ENCODE assay signal across 7 mouse cellular contexts in genomic region chr1:178405445-178405911, GRCm38 (mm10). TPM values are rescaled to one million over a fixed set of nuclear protein-coding genes. Genes with fewer than 3 reads are reported as not detected.
DNase-seq lines count a peak whose midpoint lies in the region; ATAC-seq and TF ChIP-seq lines count a peak whose summit lies in the region.

No protein-coding gene starts in this region.

- peak overlapping the region; percentile 79 for H3K4me2 ChIP-seq in intestine, postnatal 0 days (replicated peaks; ENCODE audit: low read depth)
- peak overlapping the region; percentile 62 for H3K4me2 ChIP-seq in midbrain, embryonic 12.5 days (replicated peaks)

- 0 out of 2 replicates have a peak, but pooled peaks have one; percentile 11 for TF ChIP-seq CTCF in intestine, postnatal 0 days (IDR thresholded peaks at IDR 0.05; ENCODE audit: low read depth)
- TF ChIP-seq CTCF in small intestine, adult 2 months (IDR thresholded peaks at IDR 0.05; ENCODE audit: extremely low read depth, insufficient read length, insufficient replicate concordance, low read depth, low read length) = no peak

- peak; percentile 82 for ATAC-seq in intestine, postnatal 0 days
- ATAC-seq in midbrain, embryonic 12.5 days (ENCODE audit: low FRiP score, low read depth) = peak; percentile 84

- DNase-seq in adrenal gland, adult 2 months = peak; percentile 92
- peak; percentile 69 for DNase-seq in embryo, embryonic 11.5 days (ENCODE audit: low read depth, low spot score)
- peak; percentile 44 to 74 for DNase-seq in gastrocnemius, postnatal 4 days (ENCODE audit: low spot score in 2 of 2)
- DNase-seq in left cerebral cortex, postnatal 4 days = peak; percentile 88

- H3K27me3 ChIP-seq in intestine, postnatal 0 days (replicated peaks; ENCODE audit: control insufficient read depth, insufficient read depth, low read length) = no peaks in the 10 kb centered on the region
- no peaks in the 10 kb centered on the region for H3K27me3 ChIP-seq in midbrain, embryonic 12.5 days
- H3K27me3 ChIP-seq in small intestine, adult 2 months (ENCODE audit: control insufficient read depth, insufficient read depth, low read length) = no peaks in the 10 kb centered on the region

- peak overlapping the region; percentile 99 for H3K9ac ChIP-seq in intestine, postnatal 0 days (ENCODE audit: low read depth, low read length)
- peak overlapping the region; percentile 94 for H3K9ac ChIP-seq in midbrain, embryonic 12.5 days (replicated peaks)

- H3K4me3 ChIP-seq in intestine, postnatal 0 days (ENCODE audit: low read depth, low read length) = peak overlapping the region; percentile 73
- peak overlapping the region; percentile 70 for H3K4me3 ChIP-seq in midbrain, embryonic 12.5 days
- H3K4me3 ChIP-seq in small intestine, adult 2 months (ENCODE audit: low read depth, low read length) = peak overlapping the region; percentile 93

- H3K27ac ChIP-seq in intestine, postnatal 0 days (ENCODE audit: low read depth, low read length) = peak overlapping the region; percentile 100
- peak overlapping the region; percentile 100 for H3K27ac ChIP-seq in midbrain, embryonic 12.5 days (replicated peaks)
- H3K27ac ChIP-seq in small intestine, adult 2 months (ENCODE audit: insufficient read depth, low read depth, low read length) = peak overlapping the region; percentile 99

- intact Hi-C loops in left cerebral cortex, postnatal 4 days (cut with DNase I) = loop anchor here (5.0 kb wide), 1 partner anchor 83 kb away; no protein-coding TSS in a partner anchor

- H3K9me3 ChIP-seq in intestine, postnatal 0 days (ENCODE audit: control insufficient read depth) = no peaks in the 10 kb centered on the region
- H3K9me3 ChIP-seq in midbrain, embryonic 12.5 days = no peaks in the 10 kb centered on the region

- under 1% methylated on average over 23 of the region's 23 CpGs for WGBS in intestine, postnatal 0 days
- under 1% methylated on average over 23 of the region's 23 CpGs for WGBS in midbrain, embryonic 12.5 days
- under 1% methylated on average over 23 of the region's 23 CpGs for WGBS in small intestine, adult 2 months

- TF ChIP-seq POLR2A in small intestine, adult 2 months (IDR thresholded peaks at IDR 0.05; ENCODE audit: low read depth, low read length) = peak; percentile 96

- no peaks in the 10 kb centered on the region for H3K36me3 ChIP-seq in intestine, postnatal 0 days (ENCODE audit: control insufficient read depth, insufficient read depth)
- no peaks in the 10 kb centered on the region for H3K36me3 ChIP-seq in midbrain, embryonic 12.5 days
- no peaks in the 10 kb centered on the region for H3K36me3 ChIP-seq in small intestine, adult 2 months (ENCODE audit: control insufficient read depth, insufficient read depth, low read length)

- H3K4me1 ChIP-seq in intestine, postnatal 0 days (replicated peaks; ENCODE audit: control insufficient read depth, insufficient read depth, low read length) = no peaks in the 10 kb centered on the region
- no peaks in the 10 kb centered on the region for H3K4me1 ChIP-seq in midbrain, embryonic 12.5 days
- no peaks in the 10 kb centered on the region for H3K4me1 ChIP-seq in small intestine, adult 2 months (ENCODE audit: control insufficient read depth, insufficient read depth, insufficient read length, low read length)

RNA-seq across cellular contexts. Expression of gene Efcab2, which starts 0.4 kb away (rescaled TPM):
- 1 to 10 TPM; 2.6 to 2.9 TPM for total RNA-seq in adrenal gland, adult 2 months (2021)
- polyA plus RNA-seq in adrenal gland, adult 2 months (2012; rRNA removed) = 0.07 and 0.08 TPM in 2 replicates
- total RNA-seq in gastrocnemius, postnatal 4 days (2021) = 1 to 10 TPM; 6.4 to 6.5 TPM
- 7.9 and 8.1 TPM in 2 replicates for polyA plus RNA-seq in intestine, postnatal 0 days (2015; fragmentation: Nextera tagmentation; extraction: Ambion mirVana)
- total RNA-seq in left cerebral cortex, postnatal 4 days (2021) = 1 to 10 TPM; 6.2 to 8.3 TPM
- polyA plus RNA-seq in midbrain, embryonic 12.5 days (2016; fragmentation: Nextera tagmentation; extraction: Ambion mirVana) = 8.4 and 9.0 TPM in 2 replicates
- polyA plus RNA-seq in small intestine, adult 2 months (2012; rRNA removed) = 0.04 TPM in 2 replicates

Comparison
In these comparisons a context has a peak if more than half of its experiments do, and no peak if none do; other contexts are left out.
1. Peak in every context shown above with its lines: DNase-seq, ATAC-seq, H3K4me3 ChIP-seq and H3K27ac ChIP-seq.